ENCODE assay signal across 8 mouse cellular contexts in the genomic region with DNA sequence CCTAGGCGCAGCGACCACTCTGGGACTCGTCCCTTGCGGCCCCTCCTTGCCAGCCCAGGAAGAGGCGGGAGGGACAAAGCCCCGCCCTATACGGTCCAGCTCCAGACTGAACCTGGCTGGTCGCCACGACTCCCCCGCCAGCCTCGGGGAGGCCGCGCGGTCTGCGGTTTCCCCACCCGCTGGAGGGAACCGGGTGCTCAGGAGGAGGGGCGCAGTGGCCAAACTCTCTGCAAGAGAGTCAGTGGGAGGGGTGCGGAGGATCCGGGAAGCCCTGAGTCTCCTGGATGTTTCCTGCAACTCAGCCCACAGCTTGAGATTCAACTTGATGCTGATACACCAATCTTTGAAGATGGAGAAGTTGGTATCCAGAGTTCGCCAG. TPM values are rescaled to one million over a fixed set of nuclear protein-coding genes. Genes with fewer than 3 reads are reported as not detected.
DNase-seq lines count a peak whose midpoint lies in the region; ATAC-seq and TF ChIP-seq lines count a peak whose summit lies in the region.

No protein-coding gene starts in this region.

- no peak for TF ChIP-seq CTCF in left cerebral cortex, adult 2 months (IDR thresholded peaks at IDR 0.05)
- no peak for TF ChIP-seq CTCF in heart, adult 2 months (IDR thresholded peaks at IDR 0.05)
- TF ChIP-seq CTCF in lung, adult 2 months (IDR thresholded peaks at IDR 0.05; ENCODE audit: insufficient read depth, low read length) = no peak

- DNase-seq in left cerebral cortex, adult 2 months (ENCODE audit: extremely low spot score in 1 of 2, low spot score in 2 of 2) = peak; percentile 47 to 59
- DNase-seq in left cerebral cortex, adult 11 months (ENCODE audit: low spot score) = no peak
- peak; percentile 63 for DNase-seq in embryo, embryonic 11.5 days (ENCODE audit: low read depth, low spot score)
- peak; percentile 90 to 91 for DNase-seq in heart, adult 2 months
- peak; percentile 72 for DNase-seq in kidney, adult 18-20 months
- DNase-seq in lung, adult 2 months = peak; percentile 48
- DNase-seq in thymus, postnatal 25 days = no peak

- ATAC-seq in neural tube, embryonic 15.5 days (ENCODE audit: low FRiP score) = peak; percentile 64

- H3K36me3 ChIP-seq in heart, adult 2 months (ENCODE audit: control insufficient read depth, insufficient read depth, low read length) = no peaks in the 10 kb centered on the region
- no peaks in the 10 kb centered on the region for H3K36me3 ChIP-seq in neural tube, embryonic 15.5 days

- no peak for TF ChIP-seq EP300 in heart, adult 2 months (IDR thresholded peaks at IDR 0.05; ENCODE audit: insufficient read depth, low read depth, low read length)

- TF ChIP-seq POLR2A in heart, adult 2 months (IDR thresholded peaks at IDR 0.05; ENCODE audit: insufficient read depth, low read depth, low read length) = peak; percentile 33; the same call in 1 of the 2 replicates
- TF ChIP-seq POLR2A in lung, adult 2 months (IDR thresholded peaks at IDR 0.05; ENCODE audit: borderline replicate concordance, extremely low read depth, low read depth, low read length) = no peak

- H3K4me2 ChIP-seq in neural tube, embryonic 15.5 days = peak overlapping the region; percentile 72

- peaks cover 3% of the 10 kb centered on the region for H3K4me1 ChIP-seq in heart, adult 2 months (ENCODE audit: control insufficient read depth, insufficient read depth, low read length)
- H3K4me1 ChIP-seq in lung, adult 2 months (ENCODE audit: control insufficient read depth, insufficient read depth, low read length) = peaks cover 2% of the 10 kb centered on the region; the same call in 1 of the 2 replicates
- peaks cover 35% of the 10 kb centered on the region for H3K4me1 ChIP-seq in neural tube, embryonic 15.5 days

- peak overlapping the region; percentile 39 for H3K4me3 ChIP-seq in left cerebral cortex, adult 2 months
- peak overlapping the region; percentile 57 for H3K4me3 ChIP-seq in heart, adult 2 months
- H3K4me3 ChIP-seq in lung, adult 2 months (replicated peaks; ENCODE audit: extremely low read depth, low read depth, low read length) = peak overlapping the region; percentile 54
- H3K4me3 ChIP-seq in neural tube, embryonic 15.5 days (replicated peaks) = peak overlapping the region; percentile 39

- H3K27me3 ChIP-seq in heart, adult 2 months (ENCODE audit: control insufficient read depth, insufficient read depth, low read length) = peaks cover 9% of the 10 kb centered on the region; the same call in 1 of the 2 replicates
- peaks cover 77% of the 10 kb centered on the region for H3K27me3 ChIP-seq in neural tube, embryonic 15.5 days (replicated peaks)

- H3K79me2 ChIP-seq in heart, adult 2 months (replicated peaks; ENCODE audit: control insufficient read depth, insufficient read depth, low read length) = no peaks in the 10 kb centered on the region

- intact Hi-C loops in left cerebral cortex, adult 2 months (cut with DNase I) = no loop called here
- intact Hi-C loops in heart, adult 2 months (cut with DNase I) = no loop called here

- peak overlapping the region; percentile 76 for H3K9ac ChIP-seq in heart, adult 2 months (ENCODE audit: low read depth, low read length)
- 0 out of 2 replicates have a peak overlapping the region, but pooled peaks have one; percentile 9 for H3K9ac ChIP-seq in neural tube, embryonic 15.5 days (replicated peaks)

- H3K9me3 ChIP-seq in neural tube, embryonic 15.5 days (replicated peaks) = no peaks in the 10 kb centered on the region

- no peak overlapping the region for H3K27ac ChIP-seq in left cerebral cortex, adult 2 months
- H3K27ac ChIP-seq in heart, adult 2 months = peak overlapping the region; percentile 67
- H3K27ac ChIP-seq in neural tube, embryonic 15.5 days (replicated peaks) = no peak overlapping the region

- WGBS in heart, adult 2 months = 0% methylated on average over 21 of the region's 21 CpGs
- WGBS in lung, adult 2 months = under 1% methylated on average over 21 of the region's 21 CpGs
- under 1% methylated on average over 21 of the region's 21 CpGs for WGBS in neural tube, embryonic 15.5 days

RNA-seq across cellular contexts. Expression of a gene that starts 38.2 kb away (rescaled TPM):
- 10 to 100 TPM; 15.9 to 20.5 TPM for total RNA-seq in left cerebral cortex, adult 2 months (2021)
- 10 to 100 TPM; 42.5 to 44.5 TPM for total RNA-seq in heart, adult 2 months (2021)
- 34.5 and 40.3 TPM in 2 replicates for polyA plus RNA-seq in heart, adult 2 months (2012; rRNA removed)
- polyA plus RNA-seq in lung, adult 2 months (2012; rRNA removed) = 11.1 and 14.0 TPM in 2 replicates
- 31.2 and 36.4 TPM in 2 replicates for polyA plus RNA-seq in neural tube, embryonic 15.5 days (2015; fragmentation: Nextera tagmentation; extraction: Ambion mirVana)

RNA-seq across cellular contexts. Expression of a gene that starts 39.4 kb away (rescaled TPM):
- 100 to 1,000 TPM; 114 to 126 TPM for total RNA-seq in left cerebral cortex, adult 2 months (2021)
- 1 to 10 TPM; 1.1 to 1.3 TPM for total RNA-seq in heart, adult 2 months (2021)
- polyA plus RNA-seq in heart, adult 2 months (2012; rRNA removed) = 1.2 and 1.3 TPM in 2 replicates
- polyA plus RNA-seq in lung, adult 2 months (2012; rRNA removed) = 1.5 and 3.1 TPM in 2 replicates
- 6.5 and 9.3 TPM in 2 replicates for polyA plus RNA-seq in neural tube, embryonic 15.5 days (2015; fragmentation: Nextera tagmentation; extraction: Ambion mirVana)

RNA-seq across cellular contexts. Expression of a gene that starts 57.5 kb away (rescaled TPM):
- total RNA-seq in left cerebral cortex, adult 2 months (2021) = under 1 TPM; 0.29 to 0.37 TPM
- not detected for total RNA-seq in heart, adult 2 months (2021)
- polyA plus RNA-seq in heart, adult 2 months (2012; rRNA removed) = 0.06 and 0.08 TPM in 2 replicates
- polyA plus RNA-seq in lung, adult 2 months (2012; rRNA removed) = 0.15 and 0.29 TPM in 2 replicates
- 0.05 and 0.32 TPM in 2 replicates for polyA plus RNA-seq in neural tube, embryonic 15.5 days (2015; fragmentation: Nextera tagmentation; extraction: Ambion mirVana)

RNA-seq across cellular contexts. Expression of a gene that starts 58.7 kb away (rescaled TPM):
- 1 to 10 TPM in 1 of 2 experiments, under 1 TPM in 1; 0.16 to 1.2 TPM for total RNA-seq in left cerebral cortex, adult 2 months (2021)
- total RNA-seq in heart, adult 2 months (2021) = not detected
- polyA plus RNA-seq in heart, adult 2 months (2012; rRNA removed) = 0.06 and 0.14 TPM in 2 replicates
- polyA plus RNA-seq in lung, adult 2 months (2012; rRNA removed) = 1.0 and 9.6 TPM in 2 replicates
- polyA plus RNA-seq in neural tube, embryonic 15.5 days (2015; fragmentation: Nextera tagmentation; extraction: Ambion mirVana) = 0.06 and 0.50 TPM in 2 replicates

Comparison
In these comparisons a context has a peak if more than half of its experiments do, and no peak if none do; other contexts are left out.
1. DNase-seq: peak in left cerebral cortex, adult 2 months (2 of 2), embryo, embryonic 11.5 days (single experiment), heart, adult 2 months (2 of 2), kidney, adult 18-20 months (single experiment) and lung, adult 2 months (single experiment); none in left cerebral cortex, adult 11 months (single experiment) and thymus, postnatal 25 days (single experiment).
2. Peak in every context shown above with its lines, with median percentiles within 50 percentile points of each other: H3K4me3 ChIP-seq.